Mouse (Mus musculus) CH12.LX (cell line): ENCODE measurements around the gene Alkbh4. TPM values are rescaled to one million over a fixed set of nuclear protein-coding genes. Genes with fewer than 3 reads are reported as not detected.

ENCODE experiments used
- DNase-seq: peaks from one replicate; pipeline ENCODE4 v3.0.0-alpha.2; 2013; ENCODE audit errors: extremely low read depth
- H3K27ac ChIP-seq: 2 replicates; pipeline ENCODE4 v1.5.1; 2012; ENCODE audit warnings: low read depth, mild to moderate bottlenecking, control low read depth, moderate library complexity; ENCODE audit not compliant: insufficient read depth
- H3K27me3 ChIP-seq: replicated peaks from 2 replicates; pipeline ENCODE3; 2012; ENCODE audit warnings: inconsistent platforms
- H3K36me3 ChIP-seq, 2 experiments: replicated peaks in 1 of 2; 2 replicates each; pipeline versions ENCODE3 to v1.6.1; 2012; ENCODE audit warnings: inconsistent platforms in 1 of 2, low read length in 1 of 2, mild to moderate bottlenecking in 1 of 2, mixed read lengths in 1 of 2, moderate library complexity in 1 of 2; ENCODE audit not compliant: control insufficient read depth in 1 of 2, insufficient read depth in 1 of 2
- H3K4me1 ChIP-seq, 2 experiments: 2 replicates each; pipeline ENCODE4 v1.6.1; 2012; ENCODE audit warnings: inconsistent platforms in 1 of 2, moderate library complexity in 1 of 2; ENCODE audit not compliant: insufficient read depth in 2 of 2, control insufficient read depth in 1 of 2
- H3K4me2 ChIP-seq: 2 replicates; pipeline ENCODE4 v1.6.1; 2012; ENCODE audit warnings: low read depth, mild to moderate bottlenecking, control low read depth; ENCODE audit not compliant: poor library complexity, insufficient read depth, severe bottlenecking
- H3K4me3 ChIP-seq, 3 experiments: fragments of 150-350 bp in 1 of 3; sonication (generic) in 1 of 3; replicated peaks in 1 of 3; 2 replicates each; pipeline versions ENCODE3 to v1.5.1; 2011 to 2012; ENCODE audit warnings: low read depth in 2 of 3, low read length in 2 of 3, mild to moderate bottlenecking in 2 of 3, moderate library complexity in 2 of 3, control low read depth in 1 of 3, improper control_type of control experiment in 1 of 3, inconsistent platforms in 1 of 3, mixed read lengths in 1 of 3; ENCODE audit not compliant: poor library complexity in 1 of 3
- H3K79me2 ChIP-seq: replicated peaks from 2 replicates; pipeline ENCODE4 v1.6.1; 2012; ENCODE audit warnings: mild to moderate bottlenecking, moderate library complexity; ENCODE audit not compliant: control insufficient read depth, poor library complexity, insufficient read depth, severe bottlenecking; ENCODE audit errors: extremely low read depth
- H3K9ac ChIP-seq: 2 replicates; pipeline ENCODE4 v1.6.1; 2012; ENCODE audit warnings: low read depth, mild to moderate bottlenecking, control low read depth, moderate library complexity; ENCODE audit not compliant: insufficient read depth
- H3K9me3 ChIP-seq: replicated peaks from 2 replicates; pipeline ENCODE3; 2012; ENCODE audit warnings: low read length, inconsistent platforms, mixed read lengths
- CTCF ChIP-seq, 2 experiments: IDR thresholded peaks in 1 of 2; conservative IDR thresholded peaks in 1 of 2; 2 replicates each; pipeline ENCODE4 v1.5.1; 2011 to 2012; ENCODE audit warnings: low read depth in 2 of 2, low read length in 2 of 2, improper control_type of control experiment in 1 of 2, inconsistent platforms in 1 of 2, mild to moderate bottlenecking in 1 of 2, moderate library complexity in 1 of 2
- E2F4 ChIP-seq: IDR thresholded peaks from 2 replicates; pipeline ENCODE4 v1.6.1; 2011; ENCODE audit warnings: low read depth, low read length, improper control_type of control experiment; ENCODE audit not compliant: insufficient replicate concordance
- GABPA ChIP-seq: IDR thresholded peaks from 2 replicates; pipeline ENCODE4 v1.6.1; 2012; ENCODE audit warnings: low read depth, low read length, improper control_type of control experiment, inconsistent platforms; ENCODE audit not compliant: insufficient replicate concordance
- IRF4 ChIP-seq: IDR thresholded peaks from 2 replicates; pipeline ENCODE4 v1.6.1; 2014; ENCODE audit warnings: low read depth, mild to moderate bottlenecking, inconsistent platforms, low read length, improper control_type of control experiment
- KAT2A ChIP-seq: IDR thresholded peaks from 2 replicates; pipeline ENCODE4 v1.6.1; 2012; ENCODE audit warnings: low read length, improper control_type of control experiment, inconsistent platforms; ENCODE audit not compliant: insufficient replicate concordance
- MAFK ChIP-seq: IDR thresholded peaks from 2 replicates; pipeline ENCODE4 v1.6.1; 2011; ENCODE audit warnings: low read length, improper control_type of control experiment; ENCODE audit not compliant: insufficient replicate concordance
- MAX ChIP-seq: IDR thresholded peaks from 2 replicates; pipeline ENCODE4 v1.6.1; 2011; ENCODE audit warnings: low read length, improper control_type of control experiment
- MAZ ChIP-seq: IDR thresholded peaks from 2 replicates; pipeline ENCODE4 v1.6.1; 2012; ENCODE audit warnings: low read depth, mild to moderate bottlenecking, inconsistent platforms, low read length, improper control_type of control experiment, moderate library complexity
- MEF2A ChIP-seq: IDR thresholded peaks from 2 replicates; pipeline ENCODE4 v1.6.1; 2014; ENCODE audit warnings: low read depth, mild to moderate bottlenecking, inconsistent platforms, low read length, improper control_type of control experiment, borderline replicate concordance
- MXI1 ChIP-seq: IDR thresholded peaks from 2 replicates; pipeline ENCODE4 v1.6.1; 2011; ENCODE audit warnings: mild to moderate bottlenecking, low read depth, low read length, improper control_type of control experiment
- MYC ChIP-seq: IDR thresholded peaks from 2 replicates; pipeline ENCODE4 v1.6.1; 2011; ENCODE audit warnings: low read depth, mild to moderate bottlenecking, improper control_type of control experiment, low read length
- NELFE ChIP-seq: IDR thresholded peaks from 2 replicates; pipeline ENCODE4 v1.6.1; 2011; ENCODE audit warnings: low read depth, low read length, improper control_type of control experiment
- NRF1 ChIP-seq: IDR thresholded peaks from 2 replicates; pipeline ENCODE4 v1.6.1; 2014; ENCODE audit warnings: low read depth, mild to moderate bottlenecking, inconsistent platforms, low read length, improper control_type of control experiment, moderate library complexity
- RAD21 ChIP-seq: IDR thresholded peaks from 2 replicates; pipeline ENCODE4 v1.6.1; 2011; ENCODE audit warnings: low read depth, mild to moderate bottlenecking, low read length, improper control_type of control experiment, moderate library complexity
- TBP ChIP-seq: conservative IDR thresholded peaks from 2 replicates; pipeline ENCODE4 v1.6.1; 2011; ENCODE audit warnings: low read depth, low read length, improper control_type of control experiment
- TCF12 ChIP-seq: IDR thresholded peaks from 2 replicates; pipeline ENCODE4 v1.6.1; 2014; ENCODE audit warnings: low read depth, mild to moderate bottlenecking, inconsistent platforms, low read length, improper control_type of control experiment
- ZNF384 ChIP-seq: IDR thresholded peaks from 2 replicates; pipeline ENCODE4 v1.6.1; 2012; ENCODE audit warnings: low read depth, low read length, improper control_type of control experiment, inconsistent platforms
- dilution Hi-C: fragments of 300-500 bp; cut with MboI; formaldehyde crosslinking; loops from 2 replicates; pipeline ENCODE4 v1.14.3; 2020; ENCODE audit warnings: low sequenced_read_pairs; ENCODE audit not compliant: extremely low pct_unique_long_range_greater_than_20kb, extremely low pct_ligation_motif_present
- in situ Hi-C: fragments of 300-500 bp; cut with MboI; formaldehyde crosslinking; loops from 3 replicates; pipeline ENCODE4 v1.14.3; 2019; ENCODE audit warnings: low sequenced_read_pairs, low pct_ligation_motif_present, low pct_unique_long_range_greater_than_20kb, mixed read lengths
- polyA plus RNA-seq: library from polyadenylated mRNA; unstranded; fragments of >175 nt; gene quantifications from 2 replicates; pipeline ENCODE4 v1.2.1, GENCODE M21; 2012; ENCODE audit warnings: low read depth; ENCODE audit not compliant: insufficient read length
- total RNA-seq, 2 experiments: library from RNA; depleted of rRNA; stranded (reverse); fragments of 300-350 nt in 1 of 2; fragments of >200 nt in 1 of 2; gene quantifications; 2 replicates each; pipeline ENCODE4 v1.2.3; 2012 to 2014

The Alkbh4 gene
- total and polyA plus RNA-seq, 3 experiments, result 12.2 to 15.9 (median 12.9) TPM

GRCm38 (mm10) chr5:136172939-136173338 lies 37.0 kb downstream of the Alkbh4 start:
- in situ Hi-C loops, result loop anchor here (10.0 kb wide), 1 partner anchor 188 kb away; the partner anchor contains the start of gene Zp3
- H3K27me3 ChIP-seq, result no peaks in the 10 kb centered on the region
- no peaks in the 10 kb centered on the region for H3K79me2 ChIP-seq
- H3K36me3 ChIP-seq, result peaks cover 3 to 20% of the 10 kb centered on the region in 2 experiments
- H3K4me2 ChIP-seq, result no peak overlapping the region
- peaks cover 6 to 31% of the 10 kb centered on the region in 2 experiments; a peak in 3 of 4 replicates for H3K4me1 ChIP-seq
- TF ChIP-seq KAT2A (no peak), RAD21 (no peak), MYC (no peak), TBP (no peak), IRF4 (no peak), ZNF384 (peak; percentile 72), NELFE (no peak), CTCF (conservative IDR thresholded peaks at IDR 0.05 in 1 of 2, IDR thresholded peaks at IDR 0.05 in 1 of 2; ENCODE audit: low read depth in 2 of 2, low read length in 2 of 2) (no peak), MXI1 (no peak)
- dilution Hi-C loops, result no loop called here
- H3K4me3 ChIP-seq, result no peak overlapping the region
- no peak overlapping the region for H3K9ac ChIP-seq
- H3K27ac ChIP-seq, result no peak overlapping the region
- H3K9me3 ChIP-seq, result peaks cover 8% of the 10 kb centered on the region
- no peak for DNase-seq

- H3K4me2 ChIP-seq, result no peak overlapping the region
- in situ Hi-C loops (loop anchor here (10.0 kb wide), 1 partner anchor 189 kb away; the partner anchor contains the start of gene Zp3), dilution Hi-C loops (no loop called here)
- H3K4me1 ChIP-seq, result peaks cover 6 to 31% of the 10 kb centered on the region in 2 experiments; a peak in 3 of 4 replicates
- no peak overlapping the region for H3K27ac ChIP-seq
- TF ChIP-seq MAZ, result no peak
- peaks cover 4% of the 10 kb centered on the region for H3K9me3 ChIP-seq
- no peaks in the 10 kb centered on the region for H3K27me3 ChIP-seq
- no peak overlapping the region for H3K4me3 ChIP-seq
- no peak for DNase-seq
- peaks cover 8 to 20% of the 10 kb centered on the region in 2 experiments for H3K36me3 ChIP-seq
- no peak overlapping the region for H3K9ac ChIP-seq
- H3K79me2 ChIP-seq, result no peaks in the 10 kb centered on the region
These were observed 37.9 kb downstream of the Alkbh4 start for GRCm38 (mm10) chr5:136173606-136174463.

- TF ChIP-seq TCF12, result no peak
- TF ChIP-seq MAFK, result no peak
- TF ChIP-seq E2F4, result no peak
- no peak for TF ChIP-seq NRF1
- TF ChIP-seq MEF2A, result no peak
- TF ChIP-seq GABPA, result no peak
- no peak for TF ChIP-seq MAX
- TF ChIP-seq TBP, result no peak
- peaks cover 4% of the 10 kb centered on the region for H3K9me3 ChIP-seq
- in situ Hi-C loops (loop anchor here (5.0 to 10.0 kb wide), 2 partner anchors 42 to 195 kb away; partner anchors contain the start of genes Alkbh4, Lrwd1 and Zp3), dilution Hi-C loops (no loop called here)
- H3K4me3 ChIP-seq, result no peak overlapping the region
- H3K4me1 ChIP-seq, result peaks cover 6 to 8% of the 10 kb centered on the region in 2 experiments; a peak in 3 of 4 replicates
- no peak overlapping the region for H3K4me2 ChIP-seq
- no peak overlapping the region for H3K9ac ChIP-seq
- no peaks in the 10 kb centered on the region for H3K27me3 ChIP-seq
- no peaks in the 10 kb centered on the region for H3K79me2 ChIP-seq
- no peak for DNase-seq
- no peak overlapping the region for H3K27ac ChIP-seq
- peaks cover 57 to 75% of the 10 kb centered on the region in 2 experiments for H3K36me3 ChIP-seq
These were observed 43.6 kb downstream of the Alkbh4 start for GRCm38 (mm10) chr5:136179594-136179993.
